ENCODE assay signal across 8 mouse cellular contexts in genomic region chr10:19167641-19168271, GRCm38 (mm10).
A peak's percentile ranks its signal among the peaks of the same experiment; 100 is the strongest.
DNase-seq lines count a peak whose midpoint lies in the region; ATAC-seq and TF ChIP-seq lines count a peak whose summit lies in the region.

No protein-coding gene starts in this region.

- DNase-seq in CD4-positive helper T cell, adult 2 months (ENCODE audit: low read depth, low spot score): peak; percentile 71
- DNase-seq in lung, adult 2 months: peak; percentile 15
- DNase-seq in skeletal muscle tissue, adult 2 months (ENCODE audit: low read depth, low spot score): peak; percentile 7
- no peak for DNase-seq in ovary, postnatal 10 days (ENCODE audit: low spot score)
- no peak for DNase-seq in adrenal gland, adult 8-10 months
- no peak for DNase-seq in gastrocnemius, postnatal 14 days

- WGBS in bone marrow, adult 2 months: 6% methylated on average over 8 of the region's 8 CpGs
- WGBS in heart, embryonic 15.5 days: 28% methylated on average over 8 of the region's 8 CpGs
- 22% methylated on average over 8 of the region's 8 CpGs for WGBS in lung, adult 2 months

- no peak for TF ChIP-seq CTCF in bone marrow, adult 2 months (IDR thresholded peaks at IDR 0.05; ENCODE audit: control insufficient read depth, insufficient read depth, low read length)
- no peak for TF ChIP-seq CTCF in lung, adult 2 months (IDR thresholded peaks at IDR 0.05; ENCODE audit: insufficient read depth, low read length)

- no peaks in the 10 kb centered on the region for H3K36me3 ChIP-seq in heart, embryonic 15.5 days

- peak; percentile 93 for ATAC-seq in heart, embryonic 15.5 days (replicated peaks; ENCODE audit: insufficient number of reproducible peaks, insufficient read depth, low FRiP score, low read depth)

- no peak overlapping the region for H3K4me3 ChIP-seq in bone marrow, adult 2 months (replicated peaks; ENCODE audit: control insufficient read depth, low read depth, low read length)
- H3K4me3 ChIP-seq in heart, embryonic 15.5 days: 0 out of 2 replicates have a peak overlapping the region, but pooled peaks have one; percentile 8
- no peak overlapping the region for H3K4me3 ChIP-seq in lung, adult 2 months (replicated peaks; ENCODE audit: extremely low read depth, low read depth, low read length)

- no peak for TF ChIP-seq POLR2A in bone marrow, adult 2 months (IDR thresholded peaks at IDR 0.05; ENCODE audit: borderline replicate concordance, control insufficient read depth, low read depth, low read length)
- TF ChIP-seq POLR2A in lung, adult 2 months (IDR thresholded peaks at IDR 0.05; ENCODE audit: borderline replicate concordance, extremely low read depth, low read depth, low read length): no peak

- H3K27ac ChIP-seq in bone marrow, adult 2 months (ENCODE audit: control insufficient read depth, insufficient read depth, low read depth, low read length, poor library complexity): peak overlapping the region; percentile 53; the same call in 1 of the 2 replicates
- peak overlapping the region; percentile 55 for H3K27ac ChIP-seq in heart, embryonic 15.5 days

- H3K4me1 ChIP-seq in bone marrow, adult 2 months (ENCODE audit: control insufficient read depth, insufficient read depth, low read length): peaks cover 1% of the 10 kb centered on the region; the same call in 1 of the 2 replicates
- peaks cover 27% of the 10 kb centered on the region for H3K4me1 ChIP-seq in heart, embryonic 15.5 days (replicated peaks)
- peaks cover 7% of the 10 kb centered on the region for H3K4me1 ChIP-seq in lung, adult 2 months (ENCODE audit: control insufficient read depth, insufficient read depth, low read length)

- no peaks in the 10 kb centered on the region for H3K27me3 ChIP-seq in heart, embryonic 15.5 days

- peak overlapping the region; percentile 49 for H3K4me2 ChIP-seq in heart, embryonic 15.5 days

- H3K9ac ChIP-seq in heart, embryonic 15.5 days: no peak overlapping the region

- H3K9me3 ChIP-seq in heart, embryonic 15.5 days (replicated peaks): no peaks in the 10 kb centered on the region

- intact Hi-C loops in gastrocnemius, postnatal 14 days (cut with DNase I; ENCODE audit: low total_unique reads): no loop called here

Comparison
In these comparisons a context has a peak if more than half of its experiments do, and no peak if none do; other contexts are left out.
1. DNase-seq: peak in CD4-positive helper T cell, adult 2 months (single experiment), lung, adult 2 months (single experiment) and skeletal muscle tissue, adult 2 months (single experiment); none in ovary, postnatal 10 days (single experiment), adrenal gland, adult 8-10 months (single experiment) and gastrocnemius, postnatal 14 days (single experiment).